In genomic region chr6:140768859-140769640, GRCm38 (mm10) we compare ENCODE assay signal across 12 mouse cellular contexts. TPM values are rescaled to one million over a fixed set of nuclear protein-coding genes. Genes with fewer than 3 reads are reported as not detected.
DNase-seq lines count a peak whose midpoint lies in the region; ATAC-seq lines count a peak whose summit lies in the region.
"Had no signal": no experiment of that assay in that cellular context is flagged by ENCODE, and none has a peak within 500 bp of the region (broad histone marks: within the 10 kb centered on the region; RNA-seq: fewer than 3 reads in every experiment).

No protein-coding gene starts in this region.

- 51% methylated on average over 21 of the region's 21 CpGs for WGBS in intestine, embryonic 14.5 days
- 47% methylated on average over 21 of the region's 21 CpGs for WGBS in intestine, embryonic 16.5 days
- WGBS in embryonic facial prominence, embryonic 10.5 days: 56% methylated on average over 21 of the region's 21 CpGs
- WGBS in hindbrain, embryonic 12.5 days: 29% methylated on average over 21 of the region's 21 CpGs

- no peaks in the 10 kb centered on the region; the same call in 1 of the 2 replicates for H3K4me1 ChIP-seq in intestine, embryonic 14.5 days (replicated peaks; ENCODE audit: control insufficient read depth, insufficient read depth, low read length)
- no peaks in the 10 kb centered on the region for H3K4me1 ChIP-seq in intestine, embryonic 16.5 days (ENCODE audit: control insufficient read depth, insufficient read depth, low read length)
- H3K4me1 ChIP-seq in embryonic facial prominence, embryonic 10.5 days: peaks cover 8% of the 10 kb centered on the region
- peaks cover 11% of the 10 kb centered on the region for H3K4me1 ChIP-seq in hindbrain, embryonic 12.5 days

- peak; percentile 41; the same call in 1 of the 2 replicates for ATAC-seq in intestine, embryonic 14.5 days (replicated peaks; ENCODE audit: low FRiP score, low TSS enrichment, low read depth)
- no peak for ATAC-seq in intestine, embryonic 16.5 days
- peak; percentile 95 for ATAC-seq in hindbrain, embryonic 12.5 days (ENCODE audit: low FRiP score)

- H3K4me3 ChIP-seq in intestine, embryonic 14.5 days (ENCODE audit: low read depth, low read length): no peak overlapping the region
- no peak overlapping the region for H3K4me3 ChIP-seq in intestine, embryonic 16.5 days (ENCODE audit: low read length)
- H3K4me3 ChIP-seq in embryonic facial prominence, embryonic 10.5 days: no peak overlapping the region
- no peak overlapping the region for H3K4me3 ChIP-seq in hindbrain, embryonic 12.5 days
- H3K4me3 ChIP-seq: erythroblast, embryonic 14.5 days had no signal

- no peaks in the 10 kb centered on the region for H3K27me3 ChIP-seq in intestine, embryonic 14.5 days (replicated peaks; ENCODE audit: control insufficient read depth, insufficient read depth, low read length)
- H3K27me3 ChIP-seq in intestine, embryonic 16.5 days (replicated peaks; ENCODE audit: control insufficient read depth, insufficient read depth, low read length): no peaks in the 10 kb centered on the region
- H3K27me3 ChIP-seq in embryonic facial prominence, embryonic 10.5 days (replicated peaks; ENCODE audit: low read depth, poor library complexity, severe bottlenecking): no peaks in the 10 kb centered on the region
- no peaks in the 10 kb centered on the region for H3K27me3 ChIP-seq in hindbrain, embryonic 12.5 days

- no peak overlapping the region for H3K9ac ChIP-seq in intestine, embryonic 14.5 days (ENCODE audit: low read length)
- H3K9ac ChIP-seq in intestine, embryonic 16.5 days (ENCODE audit: low read depth, low read length): no peak overlapping the region
- 0 out of 2 replicates have a peak overlapping the region, but pooled peaks have one; percentile 0 for H3K9ac ChIP-seq in hindbrain, embryonic 12.5 days

- no peaks in the 10 kb centered on the region for H3K9me3 ChIP-seq in intestine, embryonic 14.5 days (ENCODE audit: control insufficient read depth, low read length)
- no peaks in the 10 kb centered on the region for H3K9me3 ChIP-seq in intestine, embryonic 16.5 days (ENCODE audit: control insufficient read depth, low read length)
- no peaks in the 10 kb centered on the region for H3K9me3 ChIP-seq in embryonic facial prominence, embryonic 10.5 days
- H3K9me3 ChIP-seq in hindbrain, embryonic 12.5 days (replicated peaks): no peaks in the 10 kb centered on the region

- H3K27ac ChIP-seq in intestine, embryonic 14.5 days (ENCODE audit: low read depth): no peak overlapping the region
- H3K27ac ChIP-seq in intestine, embryonic 16.5 days (ENCODE audit: low read length): no peak overlapping the region
- H3K27ac ChIP-seq in embryonic facial prominence, embryonic 10.5 days (replicated peaks): peak overlapping the region; percentile 26; the same call in 1 of the 2 replicates
- peak overlapping the region; percentile 60 for H3K27ac ChIP-seq in hindbrain, embryonic 12.5 days

- no peaks in the 10 kb centered on the region for H3K36me3 ChIP-seq in intestine, embryonic 14.5 days (ENCODE audit: control insufficient read depth, insufficient read depth, low read length)
- no peaks in the 10 kb centered on the region for H3K36me3 ChIP-seq in intestine, embryonic 16.5 days (ENCODE audit: control insufficient read depth, insufficient read depth, low read length)
- H3K36me3 ChIP-seq in embryonic facial prominence, embryonic 10.5 days (replicated peaks): no peaks in the 10 kb centered on the region
- no peaks in the 10 kb centered on the region for H3K36me3 ChIP-seq in hindbrain, embryonic 12.5 days

- no peak overlapping the region for H3K4me2 ChIP-seq in intestine, embryonic 14.5 days (ENCODE audit: low read length)
- H3K4me2 ChIP-seq in intestine, embryonic 16.5 days (ENCODE audit: low read depth, low read length): no peak overlapping the region
- H3K4me2 ChIP-seq in hindbrain, embryonic 12.5 days (replicated peaks): peak overlapping the region; percentile 7

- DNase-seq in intestine, embryonic 14.5 days (ENCODE audit: low spot score): no peak
- peak; percentile 25 for DNase-seq in embryonic facial prominence, embryonic 10.5 days (ENCODE audit: low spot score)
- DNase-seq in neural tube, embryonic 10.5 days (ENCODE audit: extremely low spot score, low spot score): peak; percentile 43
- no peak for DNase-seq in layer of hippocampus, adult 11-12 months (ENCODE audit: low spot score)
- no peak for DNase-seq in urinary bladder, postnatal 25 days (ENCODE audit: low spot score)
- no peak for DNase-seq in ovary, postnatal 10 days (ENCODE audit: low spot score)
- DNase-seq: adrenal gland, postnatal 10 days; cerebellum, adult 11-12 months had no signal

RNA-seq across cellular contexts. Expression of gene Gm11077, which starts 40.0 kb away (rescaled TPM):
- not detected in 2 replicates for polyA plus RNA-seq in intestine, embryonic 14.5 days (2014; fragmentation: Nextera tagmentation; extraction: Ambion mirVana)
- not detected in 2 replicates for polyA plus RNA-seq in intestine, embryonic 16.5 days (2015; fragmentation: Nextera tagmentation; extraction: Ambion mirVana)
- not detected in 2 replicates for polyA plus RNA-seq in embryonic facial prominence, embryonic 10.5 days (2016; fragmentation: Nextera tagmentation; extraction: Ambion mirVana)
- not detected in 2 replicates for polyA plus RNA-seq in hindbrain, embryonic 12.5 days (2016; fragmentation: Nextera tagmentation; extraction: Ambion mirVana)
- polyA plus RNA-seq: erythroblast, embryonic 14.5 days; gonadal fat pad, adult 2 months had no signal

Comparison
In these comparisons a context has a peak if more than half of its experiments do, and no peak if none do; other contexts are left out.
1. DNase-seq: peak in embryonic facial prominence, embryonic 10.5 days (single experiment) and neural tube, embryonic 10.5 days (single experiment); none in intestine, embryonic 14.5 days (single experiment), layer of hippocampus, adult 11-12 months (single experiment), urinary bladder, postnatal 25 days (single experiment) and ovary, postnatal 10 days (single experiment).
2. H3K27ac ChIP-seq: peak in embryonic facial prominence, embryonic 10.5 days (single experiment) and hindbrain, embryonic 12.5 days (single experiment); none in intestine, embryonic 14.5 days (single experiment) and intestine, embryonic 16.5 days (single experiment).